Mouse (Mus musculus) induced T-regulatory cell, adult 2 months (primary cell): ENCODE results near the gene Slc22a5.
"Not testable (repeated sequence)": the region's sequence is repeated elsewhere in the genome, so short reads cannot be mapped to it uniquely, and the experiment has no call there.

Experiments used
- DNase-seq: peaks from one replicate; pipeline ENCODE4 v3.0.0-alpha.2; 2012; ENCODE audit warnings: low read depth

The Slc22a5 gene

GRCm38 (mm10) chr11:53891505-53892451 is at the start of gene Slc22a5:
TSS of gene Slc22a5 (minus strand) at chr11:53891660.
- peak; percentile 100 for DNase-seq

- not testable (repeated sequence) for DNase-seq
Measured at GRCm38 (mm10) chr11:53931944-53932318, 40.5 kb upstream of the Slc22a5 start.

GRCm38 (mm10) chr11:53931091-53931943 is 39.9 kb upstream of the Slc22a5 start:
- peak; percentile 75 for DNase-seq

GRCm38 (mm10) chr11:53929741-53930140 is 38.3 kb upstream of the Slc22a5 start:
- DNase-seq: no peak

- no peak for DNase-seq
Measured at GRCm38 (mm10) chr11:53928585-53928984, 37.1 kb upstream of the Slc22a5 start.

GRCm38 (mm10) chr11:53926303-53926702 is 34.8 kb upstream of the Slc22a5 start:
- DNase-seq: no peak

DNA sequence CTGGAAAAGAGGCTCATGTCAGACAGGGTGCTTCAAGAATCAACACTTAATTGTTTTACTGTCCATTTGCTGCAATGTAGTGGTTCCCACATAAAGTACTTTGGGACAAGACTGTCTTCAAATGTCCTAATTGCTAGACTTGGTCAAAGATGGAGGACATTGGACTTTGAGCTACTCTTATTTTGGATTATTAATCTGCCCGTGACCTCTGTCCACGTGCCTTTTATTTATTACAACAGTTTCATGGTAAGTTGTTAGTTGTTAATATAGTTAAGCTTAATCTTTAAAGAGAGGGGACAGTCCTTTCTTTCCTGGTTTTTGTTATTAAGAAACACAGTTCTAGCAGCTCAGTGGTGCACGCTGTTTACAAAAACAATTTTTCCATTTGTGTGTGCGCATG is 27.4 kb upstream of the Slc22a5 start:
- DNase-seq: no peak

GRCm38 (mm10) chr11:53911011-53911410 is 19.6 kb upstream of the Slc22a5 start:
- DNase-seq: no peak

- no peak for DNase-seq
Measured at GRCm38 (mm10) chr11:53908686-53909085, 17.2 kb upstream of the Slc22a5 start.

- DNase-seq: no peak
Measured at GRCm38 (mm10) chr11:53904534-53904925, 13.1 kb upstream of the Slc22a5 start.

DNA sequence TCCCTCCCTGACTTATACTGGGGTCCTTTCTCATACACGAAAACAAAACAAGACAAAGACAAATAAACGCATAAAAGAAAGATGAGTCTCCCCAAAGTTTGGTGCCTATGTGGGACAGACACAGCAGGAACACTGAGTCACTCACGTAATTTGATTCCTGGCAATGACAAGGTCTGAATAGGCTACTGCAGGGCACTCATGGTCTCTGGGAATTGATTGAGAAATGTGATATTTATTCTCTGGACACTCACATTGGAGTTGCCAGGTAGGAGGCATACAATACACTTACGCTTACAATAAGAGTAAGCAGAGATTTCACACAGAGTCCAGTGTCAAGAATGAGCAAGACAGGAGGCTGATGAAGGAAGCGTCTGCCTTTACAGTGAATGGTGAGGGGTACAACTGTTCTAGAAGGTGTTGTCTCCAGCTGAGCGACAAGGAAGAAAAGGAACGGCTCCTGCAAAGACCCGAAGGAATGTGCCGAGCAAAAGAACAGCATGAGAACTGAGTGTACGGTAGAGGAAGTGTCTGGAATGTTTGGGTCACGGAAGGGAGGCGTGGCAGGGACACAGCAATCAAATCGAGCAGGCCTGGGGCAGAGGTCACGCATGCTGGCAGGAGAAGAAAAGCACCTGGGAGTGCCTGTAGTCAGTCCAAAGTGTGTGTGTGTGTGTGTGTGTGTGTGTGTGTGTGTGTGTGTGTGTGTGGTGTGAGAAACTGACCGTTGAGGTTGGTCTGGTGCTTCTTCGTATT is 12.5 kb upstream of the Slc22a5 start:
- DNase-seq: no peak

DNA sequence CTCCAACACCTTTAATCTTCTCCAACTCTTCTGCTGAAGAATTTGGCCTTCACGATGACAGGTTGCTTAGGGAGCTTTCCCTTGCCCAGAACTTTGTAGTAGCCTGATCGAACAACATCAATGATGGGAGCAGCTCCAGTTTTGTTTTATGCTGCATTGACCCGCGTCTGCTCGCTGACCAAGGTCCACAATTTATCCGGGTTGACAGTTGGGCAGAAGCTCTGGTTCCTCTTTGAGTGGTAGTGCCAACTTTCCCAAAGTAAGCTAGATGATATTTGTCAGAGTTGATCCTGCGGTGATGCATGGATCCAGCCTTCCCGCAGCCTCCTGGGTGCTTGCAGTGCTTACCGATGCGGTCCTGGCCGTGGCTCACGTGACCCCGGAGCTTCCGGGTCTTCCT is 11.3 kb upstream of the Slc22a5 start:
- DNase-seq: no peak

GRCm38 (mm10) chr11:53900991-53901390 is 9.5 kb upstream of the Slc22a5 start:
- no peak for DNase-seq

DNA sequence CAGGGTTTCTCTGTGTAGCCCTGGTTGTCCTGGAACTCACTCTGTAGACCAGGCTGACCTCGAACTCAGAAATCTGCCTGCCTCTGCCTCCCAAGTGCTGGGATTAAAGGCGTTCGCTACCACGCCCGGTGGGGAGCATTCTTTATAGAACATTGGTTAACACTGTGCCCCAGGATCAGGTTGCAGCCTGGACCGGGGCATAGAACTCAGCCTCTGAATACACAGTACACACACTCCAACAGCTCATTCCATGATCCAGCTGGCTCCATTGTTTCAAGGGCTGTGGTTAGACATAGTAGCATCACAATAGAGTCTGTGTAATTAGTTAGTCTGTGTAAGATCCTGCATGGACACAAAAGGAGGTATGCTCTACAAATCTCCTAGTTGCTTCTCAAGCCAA is 8.5 kb upstream of the Slc22a5 start:
- DNase-seq: no peak

- no peak for DNase-seq
Measured at GRCm38 (mm10) chr11:53899004-53899403, 7.5 kb upstream of the Slc22a5 start.

GRCm38 (mm10) chr11:53896935-53897334 is 5.5 kb upstream of the Slc22a5 start:
- DNase-seq: peak; percentile 16

DNA sequence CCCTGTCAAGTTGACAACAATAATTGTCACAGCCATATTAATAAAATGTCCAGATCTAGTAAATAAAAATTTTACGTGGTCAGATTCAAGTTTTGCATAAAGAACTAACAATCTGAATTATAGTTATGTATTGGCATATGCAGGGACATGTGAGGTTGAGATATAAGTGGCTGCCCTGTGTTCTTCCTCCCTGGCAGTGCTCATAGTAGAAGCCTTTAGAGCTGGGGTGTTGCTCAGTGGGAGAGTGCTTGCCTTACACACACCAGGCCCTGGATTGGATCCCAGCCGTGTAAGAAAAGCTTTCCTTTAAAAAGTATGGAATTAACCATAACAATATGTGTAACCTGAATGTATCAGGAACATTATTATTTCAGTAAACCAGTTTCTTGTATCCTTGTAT is 2.0 kb upstream of the Slc22a5 start:
- peak; percentile 41 for DNase-seq

GRCm38 (mm10) chr11:53892716-53893416 is 1.4 kb upstream of the Slc22a5 start:
- peak; percentile 87 for DNase-seq

- peak; percentile 57 for DNase-seq
Measured at GRCm38 (mm10) chr11:53890906-53891504, 455 bp downstream of the Slc22a5 start.

- no peak for DNase-seq
Measured at GRCm38 (mm10) chr11:53890225-53890624, 1.2 kb downstream of the Slc22a5 start.

GRCm38 (mm10) chr11:53889091-53889645 is 2.3 kb downstream of the Slc22a5 start:
- DNase-seq: no peak
